Mouse (Mus musculus): Measurements from ENCODE around the gene Mboat7. TPM values are rescaled to one million over a fixed set of nuclear protein-coding genes. Genes with fewer than 3 reads are reported as not detected.

Mboat7 gene
- total and polyA plus RNA-seq, 3 experiments = 21.3 to 57.0 (median 36.2) TPM

DNA sequence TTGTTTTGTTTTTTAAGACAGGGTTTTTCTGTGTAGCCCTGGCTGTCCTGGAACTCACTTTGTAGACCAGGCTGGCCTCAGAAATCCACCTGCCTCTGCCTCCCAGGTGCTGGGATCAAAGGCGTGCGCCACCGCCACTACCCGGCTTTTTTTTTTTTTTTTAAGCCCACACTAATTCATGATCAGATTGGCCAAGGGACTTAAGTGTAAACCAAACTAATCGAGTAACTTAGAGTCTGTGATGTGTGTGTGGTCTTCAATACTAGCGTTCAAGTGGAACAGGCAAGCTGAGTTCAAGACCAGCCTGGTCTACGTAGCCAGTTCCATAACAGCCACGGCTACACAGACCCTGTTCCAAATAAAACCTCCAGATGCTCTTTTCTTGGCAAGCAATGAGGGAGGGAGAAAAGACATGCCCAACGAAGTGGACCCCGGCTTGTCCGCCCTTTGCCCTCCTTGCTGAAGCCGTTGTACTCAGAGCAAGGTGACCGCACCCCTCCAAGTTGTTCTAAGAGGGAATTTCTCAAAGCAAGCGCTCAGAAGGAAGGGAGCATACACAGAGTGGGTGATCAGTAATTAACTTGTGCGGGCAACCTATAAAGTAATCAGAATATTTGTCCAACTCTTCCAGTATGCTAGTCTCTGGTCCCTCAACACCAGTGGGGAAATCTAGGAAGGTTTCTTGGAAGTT is 28.7 kb downstream of the Mboat7 start:
- H3K4me1 ChIP-seq (ENCODE audit: insufficient read depth, low read depth, low read length) = peaks cover 40% of the 10 kb centered on the region
- DNase-seq (ENCODE audit: low spot score) = no peak
- ATAC-seq (ENCODE audit: extremely low read depth, insufficient number of reproducible peaks, low FRiP score, poor library complexity, severe bottlenecking) = no peak
- peaks cover 48% of the 10 kb centered on the region for H3K36me3 ChIP-seq (replicated peaks)
- peak overlapping the region; percentile 86 for H3K4me3 ChIP-seq (ENCODE audit: low read depth, low read length)
- TF ChIP-seq GATA2 (IDR thresholded peaks at IDR 0.05; ENCODE audit: borderline replicate concordance, low read depth, low read length) = no peak
- H3K9me3 ChIP-seq (replicated peaks) = no peaks in the 10 kb centered on the region
- no peaks in the 10 kb centered on the region for H3K27me3 ChIP-seq (ENCODE audit: insufficient read depth, low read length)

DNA sequence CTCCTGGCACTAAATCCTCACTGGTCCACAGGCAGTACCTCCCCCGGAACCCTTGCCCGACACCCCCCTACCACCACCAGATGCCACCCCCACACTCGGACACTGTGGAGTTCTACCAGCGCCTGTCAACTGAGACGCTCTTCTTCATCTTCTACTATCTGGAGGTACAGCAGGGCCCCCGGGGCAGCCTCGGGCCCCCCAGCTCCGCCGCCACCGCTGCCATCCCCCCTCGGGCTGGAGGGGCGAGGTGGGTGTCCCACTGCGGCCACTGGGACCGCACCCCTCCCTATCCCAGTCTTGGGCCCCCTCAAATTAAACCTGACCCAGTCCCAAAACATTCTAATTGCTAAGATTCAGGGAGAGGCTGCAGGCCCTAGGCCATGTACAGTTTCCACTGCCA is 34.7 kb downstream of the Mboat7 start:
- H3K4me3 ChIP-seq (ENCODE audit: low read depth, low read length) = no peak overlapping the region
- H3K36me3 ChIP-seq (replicated peaks) = peaks cover 100% of the 10 kb centered on the region
- peaks cover 21% of the 10 kb centered on the region for H3K4me1 ChIP-seq (ENCODE audit: insufficient read depth, low read depth, low read length)
- H3K9me3 ChIP-seq (replicated peaks) = no peaks in the 10 kb centered on the region
- no peaks in the 10 kb centered on the region for H3K27me3 ChIP-seq (ENCODE audit: insufficient read depth, low read length)
- no peak for DNase-seq (ENCODE audit: low spot score)
- no peak for ATAC-seq (ENCODE audit: extremely low read depth, insufficient number of reproducible peaks, low FRiP score, poor library complexity, severe bottlenecking)
- no peak for TF ChIP-seq POLR2AphosphoS5 (IDR thresholded peaks at IDR 0.05; ENCODE audit: insufficient replicate concordance, low read depth, low read length)
- no peak for TF ChIP-seq GATA1 (IDR thresholded peaks at IDR 0.05; ENCODE audit: borderline replicate concordance, low read length)
- TF ChIP-seq TAL1 (conservative IDR thresholded peaks at IDR 0.05; ENCODE audit: low read depth, low read length) = no peak

DNA sequence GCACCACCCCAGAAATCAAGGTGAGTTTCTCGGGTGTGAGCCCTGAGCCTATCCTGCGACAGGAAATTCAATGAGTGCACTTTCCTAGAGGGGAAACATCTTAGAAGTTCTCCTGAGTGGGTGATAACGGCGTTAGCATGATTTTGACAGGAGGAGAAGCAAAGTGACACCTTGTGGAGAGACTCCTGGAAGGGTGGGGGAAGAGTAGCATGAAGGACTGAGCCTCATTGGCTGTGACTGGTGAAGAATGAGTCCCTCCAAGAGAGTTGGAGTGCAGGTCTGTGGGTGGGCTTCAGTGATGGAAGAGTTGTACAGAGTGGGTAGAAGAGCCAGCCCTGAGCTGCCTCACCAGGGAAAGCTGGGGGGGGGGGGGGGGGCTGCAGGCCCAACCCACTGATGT is 36.4 kb downstream of the Mboat7 start:
- DNase-seq (ENCODE audit: low spot score) = no peak

DNA sequence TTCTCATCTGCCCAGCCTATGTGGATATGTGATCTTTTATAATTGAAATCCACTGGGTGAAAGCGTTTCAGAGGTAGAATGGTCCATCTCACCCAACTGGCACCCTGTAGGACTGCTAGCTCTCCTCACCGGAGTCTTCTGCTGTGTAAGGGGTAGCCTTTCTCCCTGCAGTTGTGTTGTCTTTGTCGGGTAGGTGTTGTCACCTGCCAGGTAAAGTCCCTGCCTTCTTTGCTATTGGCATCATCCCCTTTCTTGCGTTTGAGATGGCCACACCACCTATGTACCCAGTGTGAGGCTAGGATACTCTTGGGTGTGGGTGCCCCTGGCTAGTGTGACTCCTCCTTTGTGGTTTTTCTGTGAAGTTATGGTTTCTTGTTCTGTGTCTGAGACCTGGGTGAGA is 46.7 kb downstream of the Mboat7 start:
- peaks cover 69% of the 10 kb centered on the region for H3K36me3 ChIP-seq (replicated peaks)

More for the DNA sequence above, 36.4 kb downstream of the Mboat7 start:
- no peak for ATAC-seq (ENCODE audit: extremely low read depth, insufficient number of reproducible peaks, low FRiP score, poor library complexity, severe bottlenecking)
- Histone ChIP-seq H3K36me3 (replicated peaks) (peaks cover 100% of the 10 kb centered on the region), H3K4me1 (ENCODE audit: insufficient read depth, low read depth, low read length) (peaks cover 27% of the 10 kb centered on the region), H3K4me3 (ENCODE audit: low read depth, low read length) (no peak overlapping the region), H3K27me3 (ENCODE audit: insufficient read depth, low read length) (no peaks in the 10 kb centered on the region), H3K9me3 (replicated peaks) (no peaks in the 10 kb centered on the region)
- TF ChIP-seq GATA1 (IDR thresholded peaks at IDR 0.05; ENCODE audit: borderline replicate concordance, low read length) = no peak
- TF ChIP-seq POLR2AphosphoS5 (IDR thresholded peaks at IDR 0.05; ENCODE audit: insufficient replicate concordance, low read depth, low read length) = no peak
- TF ChIP-seq TAL1 (conservative IDR thresholded peaks at IDR 0.05; ENCODE audit: low read depth, low read length) = no peak

DNA sequence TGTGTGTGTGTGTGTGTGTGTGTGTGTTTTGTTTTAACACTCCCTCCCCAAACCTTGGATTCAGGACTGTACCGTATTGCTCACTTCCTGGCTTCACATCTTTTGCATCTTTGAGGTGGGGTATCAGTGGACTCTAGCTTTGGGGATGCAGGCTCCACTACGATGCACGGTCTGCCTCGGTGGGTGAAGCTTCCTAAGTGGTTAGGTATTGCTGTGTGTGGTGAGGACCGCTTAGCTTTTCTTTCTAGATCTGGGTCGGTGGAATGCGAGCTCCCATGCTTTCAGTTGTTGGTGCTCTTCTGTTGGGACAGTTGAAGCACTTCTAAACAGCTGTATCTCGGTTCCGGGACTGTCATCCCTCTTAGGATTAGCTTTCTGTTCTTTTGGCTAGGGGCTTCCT is 47.1 kb downstream of the Mboat7 start:
- ATAC-seq (ENCODE audit: extremely low read depth, insufficient number of reproducible peaks, low FRiP score, poor library complexity, severe bottlenecking) (no peak), DNase-seq (ENCODE audit: low spot score) (no peak)
- Histone ChIP-seq H3K27me3 (ENCODE audit: insufficient read depth, low read length) (no peaks in the 10 kb centered on the region), H3K4me1 (ENCODE audit: insufficient read depth, low read depth, low read length) (peaks cover 64% of the 10 kb centered on the region), H3K36me3 (replicated peaks) (peaks cover 69% of the 10 kb centered on the region), H3K9me3 (replicated peaks) (no peaks in the 10 kb centered on the region), H3K4me3 (ENCODE audit: low read depth, low read length) (peak overlapping the region; percentile 86)
- TF ChIP-seq CTCF (IDR thresholded peaks at IDR 0.05; ENCODE audit: low read depth, low read length) = no peak
- TF ChIP-seq GATA2 (IDR thresholded peaks at IDR 0.05; ENCODE audit: borderline replicate concordance, low read depth, low read length) = no peak
- no peak for TF ChIP-seq GATA1 (IDR thresholded peaks at IDR 0.05; ENCODE audit: borderline replicate concordance, low read length)
- TF ChIP-seq POLR2AphosphoS5 (IDR thresholded peaks at IDR 0.05; ENCODE audit: insufficient replicate concordance, low read depth, low read length) = no peak
- no peak for TF ChIP-seq TAL1 (conservative IDR thresholded peaks at IDR 0.05; ENCODE audit: low read depth, low read length)

More for the DNA sequence above, 46.7 kb downstream of the Mboat7 start:
- peak overlapping the region; percentile 86 for H3K4me3 ChIP-seq (ENCODE audit: low read depth, low read length)
- H3K27me3 ChIP-seq (ENCODE audit: insufficient read depth, low read length) = no peaks in the 10 kb centered on the region
- peaks cover 64% of the 10 kb centered on the region for H3K4me1 ChIP-seq (ENCODE audit: insufficient read depth, low read depth, low read length)
- ATAC-seq (ENCODE audit: extremely low read depth, insufficient number of reproducible peaks, low FRiP score, poor library complexity, severe bottlenecking) (no peak), DNase-seq (ENCODE audit: low spot score) (no peak)
- TF ChIP-seq GATA1 (IDR thresholded peaks at IDR 0.05; ENCODE audit: borderline replicate concordance, low read length) (no peak), GATA2 (IDR thresholded peaks at IDR 0.05; ENCODE audit: borderline replicate concordance, low read depth, low read length) (no peak), TAL1 (conservative IDR thresholded peaks at IDR 0.05; ENCODE audit: low read depth, low read length) (no peak), CTCF (IDR thresholded peaks at IDR 0.05; ENCODE audit: low read depth, low read length) (no peak), POLR2AphosphoS5 (IDR thresholded peaks at IDR 0.05; ENCODE audit: insufficient replicate concordance, low read depth, low read length) (no peak)
- H3K9me3 ChIP-seq (replicated peaks) = no peaks in the 10 kb centered on the region

GRCm38 (mm10) chr7:3645488-3646025 is 47.8 kb downstream of the Mboat7 start:
- ATAC-seq (ENCODE audit: extremely low read depth, insufficient number of reproducible peaks, low FRiP score, poor library complexity, severe bottlenecking) = no peak
- peak overlapping the region; percentile 86 for H3K4me3 ChIP-seq (ENCODE audit: low read depth, low read length)
- no peaks in the 10 kb centered on the region for H3K27me3 ChIP-seq (ENCODE audit: insufficient read depth, low read length)
- DNase-seq (ENCODE audit: low spot score) = peak; percentile 32
- peaks cover 61% of the 10 kb centered on the region for H3K4me1 ChIP-seq (ENCODE audit: insufficient read depth, low read depth, low read length)
- H3K9me3 ChIP-seq (replicated peaks) = no peaks in the 10 kb centered on the region
- TF ChIP-seq TAL1 (conservative IDR thresholded peaks at IDR 0.05; ENCODE audit: low read depth, low read length) = no peak
- TF ChIP-seq POLR2AphosphoS5 (IDR thresholded peaks at IDR 0.05; ENCODE audit: insufficient replicate concordance, low read depth, low read length) = no peak
- no peak for TF ChIP-seq GATA1 (IDR thresholded peaks at IDR 0.05; ENCODE audit: borderline replicate concordance, low read length)
- no peak for TF ChIP-seq CTCF (IDR thresholded peaks at IDR 0.05; ENCODE audit: low read depth, low read length)
- TF ChIP-seq GATA2 (IDR thresholded peaks at IDR 0.05; ENCODE audit: borderline replicate concordance, low read depth, low read length) = no peak
- H3K36me3 ChIP-seq (replicated peaks) = peaks cover 69% of the 10 kb centered on the region

Data from G1E (cell line).